Mouse (Mus musculus): ENCODE measurements around the gene Olfr115. TPM values are rescaled to one million over a fixed set of nuclear protein-coding genes. Genes with fewer than 3 reads are reported as not detected.

The Olfr115 gene
- not detected for polyA plus RNA-seq (2017; shearing (Covaris generic))

DNA sequence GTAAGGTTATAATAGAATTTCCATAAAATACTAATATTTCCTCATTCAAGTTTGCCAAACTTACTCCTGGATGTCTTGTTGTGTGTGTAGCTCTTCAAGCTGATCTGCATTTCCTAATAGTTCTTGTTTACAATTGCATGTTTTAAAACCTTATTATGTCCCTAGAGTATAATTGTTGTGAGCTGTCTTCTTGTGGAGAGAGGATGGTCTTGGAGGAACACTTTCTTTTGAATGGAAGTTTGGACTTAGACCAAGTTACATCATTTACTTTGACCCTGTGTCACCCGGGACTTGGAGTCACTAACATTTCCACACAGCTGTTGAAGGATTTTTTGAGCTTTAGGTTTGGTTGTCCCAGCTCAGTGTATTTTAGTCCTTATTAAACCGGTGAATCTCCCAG lies at the start of gene Olfr115, which contains the start of gene Olfr116:
Gene Olfr115, minus strand, starts transcription at position 101 of the 400 bp plus-strand sequence.
Gene Olfr116, minus strand, starts transcription at position 191 of the 400 bp plus-strand sequence.

DNA sequence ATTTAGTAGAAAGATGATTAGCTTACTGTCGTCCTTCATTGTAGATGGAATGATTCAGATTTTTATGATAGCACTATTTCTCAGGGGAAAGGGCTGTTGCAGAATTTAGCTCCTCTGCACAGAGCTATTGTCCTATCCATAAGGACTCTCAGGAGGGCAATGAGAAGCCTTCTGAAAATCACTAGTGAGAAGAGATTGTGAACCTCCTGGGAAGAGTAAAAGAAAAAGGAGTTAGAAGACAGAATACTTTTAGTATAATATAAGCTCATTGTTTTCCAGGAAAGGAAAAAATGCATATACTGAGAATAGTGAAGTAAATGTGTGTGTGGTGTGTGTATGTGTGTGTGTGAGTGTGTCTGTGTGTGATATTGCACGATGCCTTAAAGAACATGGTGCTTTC lies 39.8 kb upstream of the Olfr115 start, which contains the start of gene Olfr118:
Gene Olfr118, plus strand, starts transcription at position 301 of the 400 bp plus-strand sequence.

DNA sequence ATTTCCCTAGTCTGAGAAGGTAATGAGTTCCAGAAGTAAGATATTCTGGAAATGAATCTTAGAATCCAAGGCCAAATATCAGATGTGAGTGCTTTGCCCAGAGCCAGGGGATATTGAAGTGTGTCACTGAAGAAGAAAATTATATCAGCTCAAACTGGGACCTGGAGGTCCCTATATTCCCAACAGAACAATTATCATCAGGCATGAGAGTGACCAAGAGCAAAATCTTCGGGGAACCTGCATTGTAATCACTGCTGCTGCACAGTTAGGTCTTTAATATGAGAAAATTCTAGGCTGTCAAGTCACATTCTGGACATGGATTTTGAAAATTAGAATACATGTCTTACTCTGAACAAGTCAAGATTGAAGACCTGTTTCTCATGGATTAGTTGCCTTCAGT lies 36.8 kb upstream of the Olfr115 start, which contains the start of gene Olfr117:
Gene Olfr117, minus strand, starts transcription at position 101 of the 400 bp plus-strand sequence.

DNA sequence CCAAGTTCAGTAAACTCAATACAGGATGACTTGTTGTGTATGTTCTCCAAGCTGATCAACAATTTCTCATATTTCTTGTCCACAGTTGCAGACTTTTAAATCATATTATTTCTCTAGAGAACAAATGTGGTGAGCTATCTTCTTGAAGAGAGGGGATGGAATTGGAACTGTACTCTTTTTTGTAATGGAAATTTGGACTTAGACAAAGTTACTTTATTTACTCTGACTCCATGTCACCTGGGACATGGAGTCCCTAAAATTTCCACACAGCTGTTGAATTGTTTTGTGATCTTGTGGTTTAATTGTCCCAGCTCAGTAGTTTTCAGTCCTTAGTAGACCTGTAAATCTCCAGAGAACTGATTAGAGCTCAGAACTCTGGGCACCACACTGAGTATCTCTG lies 34.3 kb downstream of the Olfr115 start, which contains the start of gene Olfr114:
Gene Olfr114, minus strand, starts transcription at position 101 of the 400 bp plus-strand sequence.

DNA sequence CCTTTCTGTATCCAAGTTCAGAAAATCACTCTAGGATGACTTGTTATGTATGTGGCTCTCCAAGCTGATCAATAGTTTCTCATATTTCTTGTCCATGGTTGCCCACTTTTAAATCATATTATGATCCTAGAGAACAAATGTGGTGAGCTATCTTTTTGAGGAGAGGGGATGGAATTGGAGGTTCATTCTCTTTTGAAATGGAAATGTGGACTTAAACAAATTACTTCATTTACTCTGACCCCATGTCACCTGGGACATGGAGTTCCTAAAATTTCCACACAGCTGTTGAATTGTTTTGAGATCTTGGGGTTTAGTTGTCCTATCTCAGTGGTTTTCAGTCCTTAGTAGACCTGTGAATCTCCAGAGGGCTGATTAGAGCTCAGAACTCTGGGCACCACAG lies 49.3 kb downstream of the Olfr115 start, which contains the start of gene Olfr113:
Gene Olfr113, minus strand, starts transcription at position 101 of the 400 bp plus-strand sequence.

DNA sequence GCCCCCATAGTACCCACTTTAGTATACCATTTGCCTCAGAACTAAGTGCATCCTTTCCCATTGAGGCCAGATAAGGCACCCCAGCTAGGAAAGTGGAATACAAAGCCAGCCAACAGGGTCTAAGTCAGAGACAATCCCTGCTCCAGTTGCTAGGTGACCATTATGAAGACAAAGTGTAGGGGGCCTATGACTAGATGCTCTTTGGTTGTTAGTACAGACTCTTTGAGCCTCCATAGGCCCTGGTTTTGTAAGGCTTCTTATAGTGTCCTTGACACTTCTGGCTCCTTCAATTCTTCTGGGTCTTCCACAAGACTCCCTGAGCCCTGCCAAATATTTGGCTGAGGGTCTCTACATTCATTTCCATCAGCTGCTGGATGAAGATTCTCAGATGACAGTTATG lies 57.6 kb downstream of the Olfr115 start, which contains the start of gene Olfr112:
Gene Olfr112, minus strand, starts transcription at position 101 of the 400 bp plus-strand sequence.

Other genes with a start within 250 kb of the Olfr115 start
- not detected for gene Olfr105-ps, start 248.1 kb downstream of the Olfr115 start, polyA plus RNA-seq (2017; shearing (Covaris generic))
- gene Olfr106-ps, start 236.7 kb downstream of the Olfr115 start, polyA plus RNA-seq (2017; shearing (Covaris generic)), result not detected
- gene Olfr107, start 227.9 kb downstream of the Olfr115 start, polyA plus RNA-seq (2017; shearing (Covaris generic)), result 0.05 TPM
- not detected for gene Olfr108, start 181.6 kb downstream of the Olfr115 start, polyA plus RNA-seq (2017; shearing (Covaris generic))
- gene Olfr109, start 168.2 kb downstream of the Olfr115 start, polyA plus RNA-seq (2017; shearing (Covaris generic)), result 0.11 TPM
- gene H2-M2, start 143.6 kb downstream of the Olfr115 start, polyA plus RNA-seq (2017; shearing (Covaris generic)), result 0.36 TPM
- gene Olfr110, start 134.6 kb downstream of the Olfr115 start, polyA plus RNA-seq (2017; shearing (Covaris generic)), result not detected
- not detected for gene Olfr111, start 119.1 kb downstream of the Olfr115 start, polyA plus RNA-seq (2017; shearing (Covaris generic))
- not detected for gene Olfr112, start 57.7 kb downstream of the Olfr115 start, polyA plus RNA-seq (2017; shearing (Covaris generic))
- not detected for gene Olfr113, start 49.4 kb downstream of the Olfr115 start, polyA plus RNA-seq (2017; shearing (Covaris generic))
- not detected for gene Olfr114, start 34.4 kb downstream of the Olfr115 start, polyA plus RNA-seq (2017; shearing (Covaris generic))
- gene Olfr116, start 90 bp upstream of the Olfr115 start, polyA plus RNA-seq (2017; shearing (Covaris generic)), result not detected
- gene Olfr117, start 36.7 kb upstream of the Olfr115 start, polyA plus RNA-seq (2017; shearing (Covaris generic)), result 0.07 TPM
- 0.10 TPM for gene Olfr118, start 39.9 kb upstream of the Olfr115 start, polyA plus RNA-seq (2017; shearing (Covaris generic))
- not detected for gene Olfr119, start 69.5 kb upstream of the Olfr115 start, polyA plus RNA-seq (2017; shearing (Covaris generic))
- gene Olfr120, start 94.7 kb upstream of the Olfr115 start, polyA plus RNA-seq (2017; shearing (Covaris generic)), result not detected
- not detected for gene Olfr121, start 121.7 kb upstream of the Olfr115 start, polyA plus RNA-seq (2017; shearing (Covaris generic))
- gene Olfr122, start 141.5 kb upstream of the Olfr115 start, polyA plus RNA-seq (2017; shearing (Covaris generic)), result not detected
- not detected for gene Olfr123, start 166.4 kb upstream of the Olfr115 start, polyA plus RNA-seq (2017; shearing (Covaris generic))
- not detected for gene Olfr124, start 172.8 kb upstream of the Olfr115 start, polyA plus RNA-seq (2017; shearing (Covaris generic))
- not detected for gene Olfr125, start 205.8 kb upstream of the Olfr115 start, polyA plus RNA-seq (2017; shearing (Covaris generic))
- gene Olfr126, start 220.4 kb upstream of the Olfr115 start, polyA plus RNA-seq (2017; shearing (Covaris generic)), result not detected